Mouse (Mus musculus) kidney, adult 2 months (tissue): Measurements from ENCODE around the gene 1600014C10Rik. TPM values are rescaled to one million over a fixed set of nuclear protein-coding genes. Genes with fewer than 3 reads are reported as not detected.
A peak's percentile ranks its signal among the peaks of the same experiment; 100 is the strongest.

Experiments used
- DNase-seq: peaks from one replicate; pipeline ENCODE4 v3.0.0; 2021
- H3K27ac ChIP-seq: fragments of 200-500 bp; 2 replicates; pipeline ENCODE4 v1.5.1; 2012; ENCODE audit warnings: low read depth, low read length, control low read depth, inconsistent platforms; ENCODE audit not compliant: insufficient read depth
- H3K27me3 ChIP-seq: fragments of 200-500 bp; replicated peaks from 2 replicates; pipeline ENCODE4 v1.6.1; 2012; ENCODE audit warnings: mild to moderate bottlenecking, moderate library complexity, low read length, inconsistent platforms; ENCODE audit not compliant: control insufficient read depth, insufficient read depth
- H3K36me3 ChIP-seq: fragments of 200-500 bp; 2 replicates; pipeline ENCODE4 v1.6.1; 2012; ENCODE audit warnings: mild to moderate bottlenecking, moderate library complexity, low read length, inconsistent platforms; ENCODE audit not compliant: control insufficient read depth, insufficient read depth
- H3K4me1 ChIP-seq: fragments of 200-500 bp; 2 replicates; pipeline ENCODE4 v1.6.1; 2011; ENCODE audit warnings: low read length; ENCODE audit not compliant: control insufficient read depth, insufficient read depth
- H3K4me3 ChIP-seq: fragments of 200-500 bp; 2 replicates; pipeline ENCODE4 v1.5.1; 2011; ENCODE audit warnings: mild to moderate bottlenecking, low read depth, low read length, control low read depth; ENCODE audit not compliant: insufficient read depth
- CTCF ChIP-seq: fragments of 200-500 bp; conservative IDR thresholded peaks from 2 replicates; pipeline ENCODE4 v1.5.1; 2011; ENCODE audit warnings: low read depth, mild to moderate bottlenecking, control low read depth, low read length, moderate library complexity, mixed read lengths; ENCODE audit not compliant: insufficient read depth, insufficient read length
- POLR2A ChIP-seq: fragments of 200-500 bp; IDR thresholded peaks from one replicate; pipeline ENCODE4 v1.6.1; 2011; ENCODE audit warnings: low read depth, low read length, control low read depth
- WGBS: fragments of 180-500 bp; shearing (Covaris S2); methylation state at CpG from one replicate; pipeline ENCODE4 v1.1.7; 2018; 5-methylcytosine and 5-hydroxymethylcytosine counted together
- polyA plus RNA-seq: library from polyadenylated mRNA; depleted of rRNA; stranded (reverse); fragments of >200 nt; gene quantifications from 2 replicates; pipeline ENCODE4 v1.2.3, GENCODE M21; 2012

Gene 1600014C10Rik
- polyA plus RNA-seq, 1 experiment = 39.7 TPM

DNA sequence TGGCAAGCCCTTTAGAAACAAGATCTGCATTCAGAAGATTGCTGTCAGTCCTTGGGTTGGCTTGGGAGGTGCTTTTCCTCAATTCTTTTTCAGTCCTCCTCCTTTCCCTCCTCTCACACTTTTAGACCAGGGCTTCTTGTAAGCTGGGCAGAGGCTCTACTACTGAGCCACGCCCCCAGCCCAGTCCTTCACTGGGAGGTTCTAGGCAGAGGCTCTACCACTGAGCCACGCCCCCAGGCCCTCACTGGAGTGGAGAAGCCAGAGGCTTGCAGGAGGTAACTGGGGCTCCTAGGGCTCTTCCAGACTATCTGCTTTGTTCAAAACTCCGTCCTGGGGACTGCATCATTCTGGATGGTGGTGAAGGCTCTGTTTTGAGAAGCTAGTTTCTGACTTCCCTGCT is 30.4 kb upstream of the 1600014C10Rik start:
- H3K36me3 ChIP-seq = no peaks in the 10 kb centered on the region
- no peaks in the 10 kb centered on the region for H3K27me3 ChIP-seq
- no peak overlapping the region for H3K27ac ChIP-seq
- DNase-seq = no peak
- no peaks in the 10 kb centered on the region for H3K4me1 ChIP-seq
- WGBS = 86% methylated on average over 3 of the region's 3 CpGs
- no peak for TF ChIP-seq CTCF
- no peak overlapping the region for H3K4me3 ChIP-seq

DNA sequence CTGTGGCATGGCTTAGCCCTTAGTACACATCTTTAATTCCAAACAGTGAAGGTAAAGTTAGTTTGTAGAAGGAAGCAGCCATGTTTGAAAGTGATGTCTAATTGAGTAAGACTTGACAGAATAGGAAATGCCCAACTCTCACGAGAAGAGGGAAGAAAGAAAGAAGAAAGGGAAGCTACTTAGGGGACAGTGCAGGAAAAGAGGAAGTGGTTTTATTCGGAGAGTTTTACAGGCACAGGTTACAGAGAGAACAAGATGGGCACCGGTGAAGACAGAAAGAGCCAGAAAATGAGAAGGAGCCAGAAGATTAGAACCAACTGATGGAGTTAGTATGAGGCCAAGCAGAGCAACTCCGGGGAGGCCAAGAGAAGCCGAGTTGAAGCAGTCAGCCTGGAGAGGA is 27.2 kb upstream of the 1600014C10Rik start:
- 80% methylated on average over 5 of the region's 5 CpGs for WGBS
- Histone ChIP-seq H3K27me3 (no peaks in the 10 kb centered on the region), H3K27ac (no peak overlapping the region), H3K36me3 (no peaks in the 10 kb centered on the region), H3K4me1 (no peaks in the 10 kb centered on the region), H3K4me3 (no peak overlapping the region)
- no peak for TF ChIP-seq POLR2A
- no peak for TF ChIP-seq CTCF
- DNase-seq = no peak

DNA sequence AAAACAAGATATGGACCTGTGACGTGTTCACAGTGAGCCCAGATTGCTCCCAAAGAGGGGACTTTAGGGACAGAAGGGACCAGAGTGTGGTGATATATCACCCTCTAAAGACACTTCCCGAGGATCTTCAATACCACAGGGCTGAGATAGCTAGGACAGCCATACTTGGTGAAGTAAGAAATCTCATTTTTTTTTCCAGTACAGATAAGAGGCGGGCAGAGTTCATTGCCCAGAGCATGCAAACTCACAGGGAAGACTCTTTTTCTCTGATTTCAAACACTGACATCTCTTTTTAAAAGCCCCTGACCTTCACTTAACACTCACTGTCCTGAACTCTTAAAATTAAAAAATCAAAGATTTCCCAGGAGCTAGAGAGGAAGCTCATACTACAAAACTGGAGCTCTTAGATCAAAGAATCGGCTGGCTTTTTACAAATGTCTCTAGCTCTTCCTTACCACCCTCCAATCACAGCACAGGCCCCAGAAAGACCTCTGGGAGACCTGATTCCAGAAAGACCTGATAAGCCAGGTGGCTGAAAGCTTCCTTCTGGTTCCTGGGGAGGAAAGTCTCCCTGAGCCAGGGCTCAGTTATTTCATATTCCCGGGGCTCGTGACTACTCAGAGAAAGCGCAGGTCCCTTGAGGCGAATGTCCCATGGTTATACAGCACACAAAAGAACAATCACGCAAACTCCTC is 24.1 kb upstream of the 1600014C10Rik start:
- WGBS = 81% methylated on average over 9 of the region's 9 CpGs
- no peak overlapping the region for H3K4me3 ChIP-seq
- TF ChIP-seq CTCF (no peak), POLR2A (no peak)
- no peak overlapping the region for H3K27ac ChIP-seq
- no peaks in the 10 kb centered on the region for H3K4me1 ChIP-seq
- H3K27me3 ChIP-seq = no peaks in the 10 kb centered on the region
- H3K36me3 ChIP-seq = no peaks in the 10 kb centered on the region
- DNase-seq = no peak

DNA sequence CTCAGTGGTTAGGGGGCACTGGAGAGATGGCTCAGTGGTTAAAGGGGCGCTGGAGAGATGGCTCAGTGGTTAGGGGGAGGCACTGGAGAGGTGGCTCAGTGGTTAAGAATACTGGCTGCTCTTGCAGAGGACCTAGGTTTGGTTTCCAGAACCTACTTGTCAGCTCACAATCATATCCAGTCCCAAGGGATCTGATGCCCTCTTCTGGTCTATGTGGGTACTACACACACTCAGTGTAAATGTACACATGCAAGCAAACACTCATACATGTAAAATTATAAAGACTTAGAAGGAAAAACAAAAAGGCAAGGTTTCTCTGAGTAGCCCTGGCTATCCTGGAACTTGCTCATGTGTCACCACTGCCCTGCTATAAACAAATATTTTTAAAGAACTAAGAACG is 21.6 kb upstream of the 1600014C10Rik start:
- no peak for TF ChIP-seq CTCF
- TF ChIP-seq POLR2A = no peak
- WGBS = 96% methylated on average over 2 of the region's 2 CpGs
- DNase-seq = no peak
- no peak overlapping the region for H3K27ac ChIP-seq
- H3K4me3 ChIP-seq = no peak overlapping the region
- H3K36me3 ChIP-seq = no peaks in the 10 kb centered on the region
- H3K4me1 ChIP-seq = no peaks in the 10 kb centered on the region
- H3K27me3 ChIP-seq = no peaks in the 10 kb centered on the region

DNA sequence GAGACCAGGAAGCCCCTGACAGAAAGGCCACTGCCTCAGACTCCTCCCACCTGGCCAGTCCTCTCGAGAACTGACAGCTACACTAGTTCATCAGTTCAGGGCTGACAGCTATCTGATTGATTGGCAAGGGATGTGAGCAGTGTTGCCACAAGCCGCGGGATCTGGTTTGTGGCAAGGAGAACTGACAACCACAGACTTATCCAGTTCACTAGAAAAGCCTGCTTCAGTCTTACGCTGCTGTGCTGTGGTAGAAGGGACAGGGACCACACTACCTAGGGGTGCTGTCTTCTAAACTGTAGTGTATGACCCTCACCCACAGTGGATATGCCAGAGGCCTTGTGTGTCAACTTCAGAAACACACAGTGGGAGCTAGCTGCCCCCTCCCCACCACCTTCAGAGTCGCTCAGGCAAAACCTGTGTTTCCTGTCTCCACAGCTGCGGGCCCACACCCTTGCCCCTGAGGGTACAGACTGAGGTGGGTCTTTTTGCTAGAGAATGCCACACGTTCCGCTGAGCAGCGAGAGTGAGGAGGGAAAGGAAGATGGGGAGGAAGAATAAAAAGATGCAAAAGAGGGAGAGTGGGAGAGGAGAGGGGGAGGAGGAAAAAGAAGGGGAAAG is 19.5 kb upstream of the 1600014C10Rik start:
- H3K27ac ChIP-seq = no peak overlapping the region
- WGBS = 34% methylated on average over 9 of the region's 9 CpGs
- no peaks in the 10 kb centered on the region for H3K36me3 ChIP-seq
- TF ChIP-seq POLR2A (no peak), CTCF (no peak)
- DNase-seq = no peak
- H3K4me1 ChIP-seq = no peaks in the 10 kb centered on the region
- H3K27me3 ChIP-seq = no peaks in the 10 kb centered on the region
- no peak overlapping the region for H3K4me3 ChIP-seq

DNA sequence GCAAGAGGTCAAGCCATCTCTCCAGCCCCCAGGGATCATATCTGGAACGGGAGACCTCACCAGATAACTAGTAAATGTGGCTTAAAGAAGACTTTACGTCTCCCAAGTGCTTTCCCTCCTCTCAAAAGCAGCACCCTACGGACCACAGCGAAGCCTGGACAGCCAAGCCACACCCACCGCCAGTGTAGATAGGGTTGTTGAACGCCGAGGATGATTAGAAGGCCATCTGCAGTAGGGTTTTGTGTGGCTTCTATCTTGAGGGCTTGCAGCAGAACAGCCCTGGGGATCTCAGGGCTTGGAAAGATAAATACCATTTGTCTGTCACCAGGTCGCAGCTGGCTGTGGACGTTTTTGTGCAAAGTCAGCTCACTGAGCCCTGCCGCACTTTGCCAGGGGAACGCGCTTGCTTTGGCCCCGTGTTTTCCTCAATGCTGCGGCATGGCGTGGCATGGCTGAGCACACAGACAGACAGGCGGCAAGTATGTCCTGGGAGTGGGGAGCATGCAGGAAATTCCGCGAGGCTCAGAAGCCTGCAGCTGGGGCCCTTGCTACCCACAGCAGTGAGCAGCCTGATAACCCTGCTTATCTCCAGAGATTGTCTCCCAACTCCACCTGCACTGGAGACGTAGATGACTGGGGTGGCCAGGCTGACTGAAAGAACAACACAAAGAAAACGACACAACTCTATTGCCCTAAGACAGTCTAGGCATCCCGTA is 15.9 kb upstream of the 1600014C10Rik start:
- no peaks in the 10 kb centered on the region for H3K4me1 ChIP-seq
- H3K27ac ChIP-seq = no peak overlapping the region
- no peak overlapping the region for H3K4me3 ChIP-seq
- TF ChIP-seq POLR2A (no peak), CTCF (no peak)
- no peaks in the 10 kb centered on the region for H3K36me3 ChIP-seq
- no peak for DNase-seq
- WGBS = 54% methylated on average over 21 of the region's 21 CpGs
- no peaks in the 10 kb centered on the region for H3K27me3 ChIP-seq

DNA sequence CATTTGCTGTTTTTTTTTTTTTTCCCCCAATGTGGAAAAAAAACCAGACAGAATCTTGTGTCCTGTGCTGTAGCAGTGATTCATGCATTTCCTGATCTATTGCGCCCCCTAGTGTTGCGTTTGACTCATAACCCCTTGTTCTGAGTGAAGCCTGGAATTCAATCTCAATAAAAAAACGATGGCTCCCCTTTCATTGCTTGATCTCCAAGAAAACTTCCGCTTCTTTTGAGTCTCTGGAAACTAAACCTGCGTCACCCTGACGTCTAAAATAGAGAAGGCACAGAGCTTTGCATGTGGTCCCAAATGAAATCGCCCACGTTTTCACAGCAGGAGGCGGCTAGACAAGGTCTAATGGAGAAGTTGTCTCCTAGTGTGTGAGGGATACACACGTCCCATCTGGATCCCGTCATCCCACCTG is 15.3 kb upstream of the 1600014C10Rik start:
- peak; percentile 28 for DNase-seq
- H3K27me3 ChIP-seq = no peaks in the 10 kb centered on the region
- TF ChIP-seq CTCF (peak; percentile 21; the same call in 1 of the 2 replicates), POLR2A (no peak)
- H3K4me3 ChIP-seq = no peak overlapping the region
- no peaks in the 10 kb centered on the region for H3K36me3 ChIP-seq
- H3K4me1 ChIP-seq = no peaks in the 10 kb centered on the region
- WGBS = 12% methylated on average over 11 of the region's 11 CpGs
- H3K27ac ChIP-seq = no peak overlapping the region
